Mouse (Mus musculus) limb, embryonic 15.5 days (tissue): ENCODE data around the gene Tmem132c. TPM values are rescaled to one million over a fixed set of nuclear protein-coding genes. Genes with fewer than 3 reads are reported as not detected.
A peak's percentile ranks its signal among the peaks of the same experiment; 100 is the strongest.

Source experiments
- ATAC-seq: fragments of 200-750 bp; cut with Nextera tagmentation; 2 replicates; pipeline ENCODE4 v1.8.0; 2017; ENCODE audit warnings: low read depth, moderate TSS enrichment; ENCODE audit not compliant: insufficient number of reproducible peaks, low FRiP score, low TSS enrichment
- H3K27ac ChIP-seq: fragments of 300-500 bp; sonication (generic); 2 replicates; pipeline ENCODE4 v1.5.1; 2015; ENCODE audit warnings: moderate library complexity, mild to moderate bottlenecking, inconsistent platforms
- H3K27me3 ChIP-seq: fragments of 300-500 bp; sonication (generic); 2 replicates; pipeline ENCODE4 v1.6.1; 2015; ENCODE audit warnings: inconsistent platforms
- H3K36me3 ChIP-seq: fragments of 300-500 bp; sonication (generic); 2 replicates; pipeline ENCODE4 v1.6.1; 2015; ENCODE audit warnings: inconsistent platforms
- H3K4me1 ChIP-seq: fragments of 300-500 bp; sonication (generic); 2 replicates; pipeline ENCODE4 v1.6.1; 2015; ENCODE audit warnings: inconsistent platforms
- H3K4me2 ChIP-seq: fragments of 300-500 bp; sonication (generic); 2 replicates; pipeline ENCODE4 v1.6.1; 2015; ENCODE audit warnings: mild to moderate bottlenecking, inconsistent platforms
- H3K4me3 ChIP-seq: fragments of 300-500 bp; sonication (generic); 2 replicates; pipeline ENCODE4 v1.5.1; 2015; ENCODE audit warnings: mild to moderate bottlenecking, inconsistent platforms
- H3K9ac ChIP-seq: fragments of 300-500 bp; sonication (generic); 2 replicates; pipeline ENCODE4 v1.6.1; 2015; ENCODE audit warnings: inconsistent platforms
- H3K9me3 ChIP-seq: fragments of 300-500 bp; sonication (generic); 2 replicates; pipeline ENCODE4 v1.6.1; 2016; ENCODE audit warnings: inconsistent platforms
- WGBS: fragments of 180-500 bp; shearing (Covaris S2); methylation state at CpG from one replicate; pipeline ENCODE4 v1.1.7; 2015; 5-methylcytosine and 5-hydroxymethylcytosine counted together
- polyA plus RNA-seq: library from polyadenylated mRNA; unstranded; fragments of >200 nt; fragmentation: Nextera tagmentation; extraction: Ambion mirVana; gene quantifications from 2 replicates; pipeline ENCODE4 v1.2.1, GENCODE M21; 2015

The Tmem132c gene
- polyA plus RNA-seq, 1 experiment from 2014 or later, result 31.7 TPM

DNA sequence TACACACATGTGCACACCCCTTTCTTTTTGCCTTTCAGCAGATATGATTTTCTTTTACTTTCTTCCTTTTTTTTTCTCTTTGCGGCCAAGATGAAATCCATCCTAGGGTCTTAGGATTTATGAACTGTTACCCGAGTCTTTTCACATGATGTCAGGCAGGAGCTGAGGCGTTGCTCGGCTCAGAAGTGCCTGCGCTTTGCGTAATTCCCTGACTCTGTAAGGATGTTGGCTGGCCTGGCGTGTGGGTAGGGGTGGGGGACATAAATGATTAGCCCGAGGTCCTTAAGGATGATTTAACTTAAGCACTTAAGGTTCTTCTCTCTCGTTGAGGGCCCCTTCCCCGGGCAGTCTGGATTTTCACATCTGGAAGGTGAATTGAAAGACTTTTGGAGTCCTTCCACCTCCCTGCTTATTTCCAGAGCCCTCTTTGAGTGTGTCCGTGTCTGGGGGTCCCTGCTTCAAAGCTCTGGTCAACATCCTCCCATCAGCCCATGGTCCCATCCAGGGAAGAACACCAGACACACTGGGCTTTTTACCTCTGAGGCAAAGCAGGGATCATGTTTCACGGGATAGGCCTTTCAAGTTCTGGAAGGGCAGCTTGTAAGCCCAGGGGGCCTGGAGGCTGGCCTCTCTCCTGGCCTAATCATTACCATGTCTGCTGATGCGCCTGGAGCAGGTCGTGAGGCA, 68.9 kb downstream of the Tmem132c start:
- Histone ChIP-seq H3K27ac (peak overlapping the region; percentile 68), H3K4me2 (no peak overlapping the region), H3K4me3 (no peak overlapping the region), H3K36me3 (no peaks in the 10 kb centered on the region), H3K4me1 (peaks cover 18% of the 10 kb centered on the region), H3K9ac (no peak overlapping the region), H3K27me3 (no peaks in the 10 kb centered on the region), H3K9me3 (no peaks in the 10 kb centered on the region)
- ATAC-seq, result peak; percentile 77
- WGBS, result 11% methylated on average over 14 of the region's 14 CpGs

DNA sequence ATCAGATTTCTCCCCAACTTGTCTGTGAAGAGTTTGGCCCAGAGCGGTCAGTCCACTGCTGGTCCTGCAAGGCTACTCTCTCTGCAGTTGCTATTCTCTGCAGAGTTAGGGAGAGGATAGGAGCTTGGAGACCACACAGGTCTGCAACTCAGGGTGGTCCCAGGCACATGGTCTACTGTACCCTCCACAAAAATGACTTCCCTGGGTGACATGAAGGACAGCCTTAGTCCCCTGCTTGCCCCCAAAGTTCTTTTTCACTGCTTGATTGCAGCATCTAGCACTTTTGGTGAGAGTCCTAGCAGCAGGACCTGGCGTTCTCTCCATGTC, 69.4 kb downstream of the Tmem132c start:
- Histone ChIP-seq H3K4me1 (peaks cover 18% of the 10 kb centered on the region), H3K4me2 (no peak overlapping the region), H3K4me3 (no peak overlapping the region), H3K36me3 (no peaks in the 10 kb centered on the region), H3K9me3 (no peaks in the 10 kb centered on the region), H3K9ac (no peak overlapping the region), H3K27ac (peak overlapping the region; percentile 68), H3K27me3 (no peaks in the 10 kb centered on the region)
- 51% methylated on average over 2 of the region's 2 CpGs for WGBS
- no peak for ATAC-seq

DNA sequence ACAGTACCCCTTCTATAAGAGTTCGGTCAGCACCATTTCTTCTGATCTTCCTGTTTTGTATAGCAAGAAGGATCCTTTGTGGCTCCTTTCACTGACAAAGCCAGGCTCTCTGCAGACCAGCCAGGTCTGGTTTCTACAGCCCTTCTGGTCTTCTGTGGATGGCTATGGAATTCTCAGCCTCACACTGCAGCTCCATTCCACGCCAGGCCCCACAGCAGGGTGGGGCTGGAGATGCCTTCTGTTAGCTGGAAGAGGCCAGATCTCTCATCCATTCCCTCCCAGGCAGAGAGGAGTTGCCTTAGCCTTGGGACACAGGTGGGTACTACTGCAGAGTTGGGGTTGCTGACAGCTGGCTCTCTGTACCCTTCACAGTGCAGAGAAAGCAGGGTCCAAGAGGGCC, 72.0 kb downstream of the Tmem132c start:
- Histone ChIP-seq H3K9me3 (no peaks in the 10 kb centered on the region), H3K4me2 (no peak overlapping the region), H3K27me3 (no peaks in the 10 kb centered on the region), H3K27ac (no peak overlapping the region), H3K4me1 (peaks cover 16% of the 10 kb centered on the region), H3K36me3 (no peaks in the 10 kb centered on the region), H3K9ac (no peak overlapping the region), H3K4me3 (no peak overlapping the region)
- WGBS, result 75% methylated on average over 2 of the region's 2 CpGs
- ATAC-seq, result no peak

DNA sequence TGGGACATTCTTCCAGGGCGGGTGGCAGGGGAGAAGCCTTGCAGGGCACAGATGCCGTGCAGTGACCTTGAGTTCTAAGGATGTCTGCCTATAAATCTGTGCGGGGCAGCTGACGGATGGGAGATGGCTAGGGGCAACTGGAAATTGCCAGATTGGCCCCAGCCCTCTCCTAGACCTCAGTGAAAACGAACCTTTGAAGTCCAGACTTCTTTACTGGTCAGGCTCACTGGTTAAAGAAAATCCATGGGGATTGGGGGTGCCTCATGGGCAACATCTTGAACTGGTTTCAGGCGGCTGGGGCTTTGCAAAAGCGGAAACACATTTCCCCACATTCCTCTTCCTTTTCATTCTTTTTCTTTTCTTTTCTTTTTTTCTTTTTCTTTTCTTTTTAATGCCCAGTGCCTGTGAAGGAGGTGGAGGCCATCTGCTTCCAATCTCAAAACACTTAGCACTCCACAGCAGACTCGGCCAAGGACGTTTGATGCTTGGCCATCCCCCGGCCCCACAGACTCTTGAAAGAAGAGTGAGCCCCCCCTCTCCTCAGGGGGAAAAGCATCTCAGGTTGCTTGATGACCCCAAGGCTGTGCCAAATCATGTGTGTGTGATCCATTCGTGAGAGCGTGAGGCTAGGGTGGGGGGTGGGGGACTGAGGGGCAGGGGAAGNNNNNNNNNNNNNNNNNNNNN, 77.6 kb downstream of the Tmem132c start:
- 0 out of 2 replicates have a peak, but pooled peaks have one; percentile 28 for ATAC-seq
- Histone ChIP-seq H3K27me3 (no peaks in the 10 kb centered on the region), H3K4me3 (no peak overlapping the region), H3K4me2 (no peak overlapping the region), H3K36me3 (no peaks in the 10 kb centered on the region), H3K27ac (peak overlapping the region; percentile 67), H3K4me1 (peaks cover 46% of the 10 kb centered on the region), H3K9ac (no peak overlapping the region), H3K9me3 (no peaks in the 10 kb centered on the region)
- 16% methylated on average over 12 of the region's 12 CpGs for WGBS

DNA sequence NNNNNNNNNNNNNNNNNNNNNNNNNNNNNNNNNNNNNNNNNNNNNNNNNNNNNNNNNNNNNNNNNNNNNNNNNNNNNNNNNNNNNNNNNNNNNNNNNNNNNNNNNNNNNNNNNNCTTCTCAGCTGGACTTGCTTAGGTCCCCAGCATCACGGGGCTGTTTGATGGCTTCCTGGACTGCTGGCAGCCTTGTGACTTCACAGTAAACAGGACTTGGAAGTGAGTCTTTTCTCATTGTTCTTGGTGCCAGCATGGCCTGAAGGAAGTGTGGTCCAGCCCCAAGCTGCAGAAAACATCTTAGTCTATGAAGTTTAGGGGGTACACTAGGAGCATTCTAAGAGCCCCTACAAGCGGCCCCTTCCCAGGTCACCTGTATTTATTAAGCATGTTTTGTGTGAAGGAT, 83.0 kb downstream of the Tmem132c start:
- no peak overlapping the region for H3K9ac ChIP-seq
- H3K4me2 ChIP-seq, result no peak overlapping the region
- no peak overlapping the region for H3K27ac ChIP-seq
- 37% methylated on average over 2 of the region's 2 CpGs for WGBS
- H3K4me3 ChIP-seq, result no peak overlapping the region
- H3K4me1 ChIP-seq, result peaks cover 46% of the 10 kb centered on the region
- ATAC-seq, result no peak
- H3K27me3 ChIP-seq, result no peaks in the 10 kb centered on the region
- H3K9me3 ChIP-seq, result no peaks in the 10 kb centered on the region
- no peaks in the 10 kb centered on the region for H3K36me3 ChIP-seq

DNA sequence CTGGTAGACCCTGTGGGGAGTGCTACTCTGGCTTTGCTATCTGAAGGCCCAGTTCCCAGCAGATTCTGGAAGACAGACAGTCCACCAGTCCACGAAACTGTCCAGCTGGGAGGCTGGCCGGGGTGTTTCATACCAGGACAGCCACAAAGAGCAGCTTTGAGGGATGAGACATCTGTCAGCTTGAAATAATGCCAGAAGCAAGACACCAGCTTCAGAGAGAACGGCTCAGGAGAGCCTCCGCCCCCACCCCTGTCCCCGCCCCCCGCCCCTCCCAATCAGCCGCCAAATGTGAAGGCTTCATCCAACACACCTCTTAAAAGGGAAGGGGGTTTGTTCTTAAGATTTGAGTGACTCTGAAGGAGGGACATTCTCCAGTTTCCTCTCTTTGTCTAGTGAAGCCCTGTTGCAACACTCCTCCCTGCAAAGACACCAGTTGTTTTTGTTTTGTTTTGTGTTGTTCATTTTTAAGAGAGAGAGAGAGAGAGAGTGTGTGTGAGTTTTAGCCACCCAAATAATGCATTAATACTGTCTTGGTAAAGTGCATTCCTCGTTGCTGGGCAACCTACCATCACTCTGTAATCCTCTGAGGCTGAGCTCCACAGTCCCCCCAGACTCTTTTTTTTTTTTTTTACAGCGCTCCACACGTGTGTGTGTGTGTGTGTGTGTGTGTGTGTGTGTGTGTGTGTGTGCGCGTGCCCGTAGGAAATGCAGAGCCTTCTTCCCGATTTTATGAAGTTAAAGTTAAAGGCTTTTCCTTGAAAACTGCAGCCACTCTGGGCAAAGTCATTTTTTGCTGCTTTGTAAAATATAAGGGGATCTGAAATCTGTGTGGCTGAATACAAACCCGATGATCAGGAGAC, 94.7 kb downstream of the Tmem132c start:
- H3K9ac ChIP-seq, result no peak overlapping the region
- H3K36me3 ChIP-seq, result no peaks in the 10 kb centered on the region
- H3K9me3 ChIP-seq, result no peaks in the 10 kb centered on the region
- no peak overlapping the region for H3K27ac ChIP-seq
- WGBS, result 3% methylated on average over 15 of the region's 15 CpGs
- H3K27me3 ChIP-seq, result no peaks in the 10 kb centered on the region
- no peak overlapping the region for H3K4me3 ChIP-seq
- ATAC-seq, result 0 out of 2 replicates have a peak, but pooled peaks have one; percentile 11
- peaks cover 23% of the 10 kb centered on the region for H3K4me1 ChIP-seq
- H3K4me2 ChIP-seq, result peak overlapping the region; percentile 25

DNA sequence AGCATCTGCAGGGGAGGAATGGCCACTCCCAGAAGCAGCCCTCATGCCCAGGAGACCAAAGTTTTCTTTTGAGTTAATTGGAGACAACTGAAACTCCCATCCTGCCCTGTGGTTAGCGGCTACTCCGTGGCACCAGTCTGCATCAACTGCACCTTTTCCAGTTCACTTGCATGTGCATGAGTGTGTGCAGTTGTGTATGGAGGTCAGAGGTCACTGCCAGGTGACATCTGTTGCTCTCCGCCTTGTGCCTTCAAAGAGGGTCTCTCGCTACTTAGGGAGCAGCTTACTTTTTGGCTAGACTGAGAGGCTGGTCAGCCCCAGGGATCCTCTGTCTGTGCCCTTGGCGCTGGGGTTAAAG, 95.3 kb downstream of the Tmem132c start:
- no peak for ATAC-seq
- Histone ChIP-seq H3K36me3 (no peaks in the 10 kb centered on the region), H3K4me1 (peaks cover 23% of the 10 kb centered on the region), H3K27me3 (no peaks in the 10 kb centered on the region), H3K27ac (no peak overlapping the region), H3K4me2 (peak overlapping the region; percentile 25; the same call in 1 of the 2 replicates), H3K9me3 (no peaks in the 10 kb centered on the region), H3K9ac (no peak overlapping the region), H3K4me3 (no peak overlapping the region)
- 20% methylated on average over 5 of the region's 5 CpGs for WGBS

DNA sequence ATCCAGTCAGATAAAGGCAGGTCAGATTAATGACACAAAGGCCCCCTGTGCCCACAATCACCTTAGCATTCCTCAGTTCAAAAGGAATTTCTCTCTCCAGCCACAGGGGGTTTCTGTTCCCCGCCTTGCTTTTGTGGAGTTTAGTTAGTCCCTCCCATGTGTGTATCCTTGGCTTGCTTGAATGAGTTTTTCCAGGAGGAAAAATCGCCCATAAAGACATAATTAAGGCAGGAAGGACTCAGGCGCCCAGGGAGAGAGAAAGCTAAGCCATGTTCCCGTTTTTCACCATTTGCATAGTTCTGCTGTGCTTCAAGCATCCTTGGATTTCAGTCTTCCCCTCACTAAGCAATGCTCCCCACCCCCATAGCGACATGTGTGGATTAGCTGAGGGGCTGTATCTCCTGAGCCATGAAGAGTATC, 97.4 kb downstream of the Tmem132c start:
- Histone ChIP-seq H3K9ac (no peak overlapping the region), H3K36me3 (no peaks in the 10 kb centered on the region), H3K4me2 (no peak overlapping the region), H3K9me3 (no peaks in the 10 kb centered on the region), H3K4me1 (peaks cover 23% of the 10 kb centered on the region), H3K27me3 (no peaks in the 10 kb centered on the region), H3K4me3 (no peak overlapping the region), H3K27ac (no peak overlapping the region)
- no peak for ATAC-seq
- 16% methylated on average over 5 of the region's 5 CpGs for WGBS

DNA sequence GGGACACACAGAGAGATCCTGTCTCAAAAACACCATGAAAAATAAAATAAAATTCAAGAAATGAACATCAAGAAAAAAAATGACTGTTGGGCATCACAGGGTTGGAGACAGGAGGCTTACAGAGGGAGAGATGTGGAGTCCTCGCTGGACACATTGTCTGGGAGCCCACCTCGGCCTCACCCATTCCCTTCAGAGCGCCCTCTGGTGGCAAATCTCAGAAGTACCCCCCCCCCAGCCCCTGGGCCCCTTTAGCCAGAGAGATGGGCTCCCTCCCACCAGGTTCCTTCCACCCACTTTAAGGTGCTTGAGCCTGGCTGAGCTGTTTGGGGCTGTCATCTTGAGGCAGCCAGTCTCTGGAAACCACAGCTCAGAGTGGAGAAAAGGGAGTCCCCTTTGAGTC, 99.5 kb downstream of the Tmem132c start:
- H3K4me2 ChIP-seq, result no peak overlapping the region
- no peak overlapping the region for H3K27ac ChIP-seq
- H3K9ac ChIP-seq, result no peak overlapping the region
- no peaks in the 10 kb centered on the region for H3K9me3 ChIP-seq
- H3K27me3 ChIP-seq, result no peaks in the 10 kb centered on the region
- no peak overlapping the region for H3K4me3 ChIP-seq
- no peak for ATAC-seq
- peaks cover 20% of the 10 kb centered on the region for H3K4me1 ChIP-seq
- WGBS, result 35% methylated on average over 3 of the region's 3 CpGs
- no peaks in the 10 kb centered on the region for H3K36me3 ChIP-seq

DNA sequence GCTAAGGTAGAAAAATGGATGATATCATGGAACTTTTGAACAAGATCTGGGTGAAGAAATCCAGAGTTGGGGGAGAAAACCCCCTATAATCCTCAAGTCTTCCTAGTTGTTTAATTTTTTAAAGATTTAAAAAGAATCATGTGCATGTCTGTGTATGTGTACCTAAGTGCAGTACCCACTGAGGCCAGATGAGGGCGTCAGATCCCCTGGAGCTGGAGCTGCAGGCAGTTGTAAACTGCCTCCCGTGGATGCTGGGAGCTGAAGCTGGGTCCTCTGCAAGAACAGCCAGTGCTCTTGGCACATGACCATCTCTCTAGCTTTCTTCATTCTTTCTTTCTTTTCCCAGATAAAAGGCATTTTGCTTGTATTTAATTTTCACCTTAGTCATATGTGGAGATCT, 103.1 kb downstream of the Tmem132c start:
- Histone ChIP-seq H3K27me3 (no peaks in the 10 kb centered on the region), H3K4me2 (no peak overlapping the region), H3K4me3 (no peak overlapping the region), H3K9me3 (no peaks in the 10 kb centered on the region), H3K4me1 (peaks cover 16% of the 10 kb centered on the region), H3K9ac (no peak overlapping the region), H3K27ac (no peak overlapping the region), H3K36me3 (no peaks in the 10 kb centered on the region)
- ATAC-seq, result no peak
- WGBS, result 56% methylated on average over 2 of the region's 2 CpGs

DNA sequence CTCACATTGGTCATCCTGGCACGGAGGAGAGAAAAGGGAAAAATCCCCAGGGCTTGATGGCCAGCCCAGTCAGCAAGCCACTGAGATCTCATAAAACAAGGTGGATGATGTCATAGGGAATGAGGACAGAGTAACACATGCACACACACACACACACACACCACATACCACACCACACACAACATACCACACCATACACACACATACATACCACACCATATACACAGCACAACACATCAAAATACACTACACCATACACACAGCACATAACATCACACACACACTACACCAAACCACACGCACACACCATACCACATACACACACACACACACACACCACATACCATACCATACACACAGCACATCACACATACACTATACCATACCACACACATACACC, 104.8 kb downstream of the Tmem132c start:
- no peak overlapping the region for H3K27ac ChIP-seq
- H3K9me3 ChIP-seq, result no peaks in the 10 kb centered on the region
- H3K4me3 ChIP-seq, result no peak overlapping the region
- no peak for ATAC-seq
- 73% methylated on average over 2 of the region's 2 CpGs for WGBS
- no peaks in the 10 kb centered on the region for H3K27me3 ChIP-seq
- H3K36me3 ChIP-seq, result no peaks in the 10 kb centered on the region
- peaks cover 18% of the 10 kb centered on the region for H3K4me1 ChIP-seq
- no peak overlapping the region for H3K4me2 ChIP-seq
- no peak overlapping the region for H3K9ac ChIP-seq
